Mouse (Mus musculus) layer of hippocampus, adult 9-10 months (tissue): ENCODE results near the gene Glis3.
A peak's percentile ranks its signal among the peaks of the same experiment; 100 is the strongest.

ENCODE experiments used
- DNase-seq: peaks from one replicate; pipeline ENCODE4 v3.0.0; 2022; ENCODE audit warnings: low spot score

The Glis3 gene

DNA sequence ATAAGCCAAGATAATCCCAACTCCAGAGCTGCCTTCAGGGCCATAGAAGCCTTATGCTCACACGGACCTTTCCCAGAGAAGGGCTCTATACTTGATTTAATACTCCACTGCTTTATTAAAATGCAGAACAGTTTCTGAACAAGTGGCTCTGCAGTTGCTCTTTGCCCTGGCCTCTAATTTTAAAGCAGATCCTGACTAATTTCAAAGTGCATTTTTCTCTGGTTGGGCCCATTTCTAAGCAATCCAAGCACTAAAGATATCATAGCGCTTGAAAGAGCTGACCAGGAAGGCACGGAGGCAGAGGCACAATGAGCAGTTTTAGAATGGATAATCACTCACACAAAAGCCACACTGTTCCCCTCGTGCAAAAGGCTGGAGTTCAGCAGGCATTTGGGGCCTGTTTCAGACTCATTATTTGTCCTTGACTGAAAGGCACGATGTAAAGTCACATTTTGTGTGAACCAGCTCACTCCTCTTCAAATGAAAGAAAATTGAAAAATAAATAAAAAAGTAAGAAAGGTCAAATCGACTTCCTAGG lies 202.5 kb downstream of the Glis3 start:
- DNase-seq = no peak

DNA sequence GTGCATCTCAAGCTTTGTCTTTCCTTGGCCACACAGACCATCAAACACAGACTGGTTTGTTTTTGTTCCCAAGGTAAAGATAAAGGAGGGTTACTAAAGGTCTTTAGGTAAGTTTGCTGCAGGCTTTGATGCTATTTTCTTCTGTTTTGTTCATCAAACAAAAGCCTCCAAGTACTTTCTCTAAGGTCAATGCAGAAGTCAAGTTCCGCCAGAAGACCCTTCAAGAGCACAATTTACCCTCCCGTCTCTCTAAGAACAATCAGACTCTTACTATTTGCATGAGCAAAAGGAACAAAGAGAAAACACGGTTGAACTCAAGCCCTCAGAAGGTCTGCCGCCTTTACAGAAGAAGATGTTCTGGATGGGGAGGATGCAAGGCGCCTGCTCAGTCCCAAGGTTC lies 206.3 kb downstream of the Glis3 start:
- no peak for DNase-seq

DNA sequence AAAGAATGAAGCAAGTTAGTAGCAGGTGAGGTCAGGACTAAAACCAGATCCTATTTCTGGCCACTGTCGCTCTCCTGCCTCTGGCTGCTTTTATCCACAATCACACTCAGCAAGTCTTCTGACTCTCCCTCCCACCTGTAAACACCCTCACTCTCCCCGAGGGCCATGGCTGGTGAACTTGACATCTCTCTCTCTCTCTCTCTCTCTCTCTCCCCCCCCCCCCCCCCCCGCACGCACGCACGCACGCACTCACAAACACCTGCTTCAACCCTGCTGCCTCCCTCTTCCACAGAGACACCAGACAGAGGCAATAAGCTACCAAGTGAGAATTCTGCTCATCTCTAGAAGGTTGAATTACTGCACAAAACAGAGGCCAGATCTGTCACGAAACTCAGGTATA lies 208.7 kb downstream of the Glis3 start:
- DNase-seq = no peak

DNA sequence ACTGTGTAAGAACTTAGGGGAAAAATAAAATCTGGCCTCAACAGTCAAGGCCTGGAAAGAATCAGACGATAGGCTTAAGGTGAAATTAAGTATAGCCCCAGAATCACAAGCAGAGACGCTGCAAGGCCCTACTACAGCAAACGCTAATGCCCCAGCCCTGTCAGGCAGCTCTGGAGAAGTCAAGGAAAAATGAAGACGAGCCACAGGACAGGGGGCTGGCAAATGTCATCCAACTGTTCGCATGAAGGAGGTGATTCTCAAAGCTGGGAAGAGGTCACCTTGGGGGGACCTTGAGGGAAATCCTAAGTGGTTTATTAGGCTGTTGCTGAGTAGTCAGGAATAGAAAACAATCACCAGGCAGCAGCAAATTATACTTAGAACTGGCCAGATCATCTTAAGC lies 214.1 kb downstream of the Glis3 start:
- no peak for DNase-seq

DNA sequence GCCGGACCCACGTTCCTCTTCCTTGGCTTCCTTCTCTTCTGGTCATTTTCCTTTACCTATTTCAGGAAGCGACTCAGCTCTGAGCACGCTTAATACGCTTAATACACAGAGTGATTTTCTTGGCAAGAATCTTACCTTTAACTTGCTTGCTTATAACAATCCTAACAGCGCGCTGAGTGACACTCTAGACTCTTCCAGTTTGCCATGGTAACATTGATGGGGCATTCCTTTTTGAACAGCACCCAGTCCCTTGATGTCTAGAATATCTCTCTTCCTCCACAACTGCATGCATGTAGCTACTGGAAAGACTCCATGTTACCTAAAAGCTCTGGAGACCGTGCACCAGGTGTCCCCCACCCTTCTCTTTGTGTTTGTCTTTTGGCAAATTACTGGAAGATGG lies 225.5 kb downstream of the Glis3 start:
- DNase-seq = no peak

DNA sequence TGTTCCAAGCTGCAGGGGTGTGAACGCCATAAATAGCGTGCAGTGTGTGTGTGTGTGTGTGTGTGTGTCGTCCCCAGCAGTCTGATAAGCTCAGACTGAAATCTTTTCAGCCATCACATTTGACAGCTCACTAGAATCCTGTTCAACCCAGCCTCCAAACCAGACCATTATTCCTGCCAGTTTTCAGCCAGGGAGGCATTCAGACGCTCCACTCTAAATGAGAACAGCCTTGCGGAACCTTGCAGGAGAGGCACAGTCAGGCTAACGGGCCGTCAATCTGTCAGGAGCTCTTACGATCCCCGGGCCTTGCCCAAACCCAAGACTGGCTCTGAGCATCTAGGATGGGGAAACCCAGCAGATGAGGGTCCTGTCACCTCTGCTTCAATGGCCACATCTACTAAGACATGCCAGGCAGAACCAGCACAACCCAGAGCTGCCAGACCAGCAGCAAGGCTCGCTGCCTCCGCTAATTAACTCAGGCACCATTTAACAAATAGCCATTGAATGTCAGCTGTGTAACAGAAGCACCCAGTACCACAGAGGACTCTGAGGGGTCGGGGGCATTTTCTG lies 226.8 kb downstream of the Glis3 start:
- no peak for DNase-seq

DNA sequence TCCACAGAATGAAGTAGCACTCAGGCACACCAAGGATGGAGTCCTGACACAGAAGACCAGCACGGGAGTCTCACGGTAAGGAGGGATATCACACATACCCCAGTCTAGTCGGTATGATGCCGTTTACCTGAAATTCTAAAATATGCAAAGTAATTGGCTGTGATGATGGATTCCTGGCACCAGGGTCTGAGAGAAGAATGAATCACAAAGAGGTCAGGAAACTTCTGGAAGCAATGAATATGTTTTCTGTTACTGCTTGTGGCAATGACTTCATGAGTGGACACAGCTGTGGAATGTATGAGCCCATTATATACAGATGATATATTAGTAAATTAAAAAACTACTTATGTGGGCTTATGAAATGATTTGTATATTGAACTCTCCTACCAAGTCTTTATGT lies 231.1 kb downstream of the Glis3 start:
- DNase-seq = no peak

DNA sequence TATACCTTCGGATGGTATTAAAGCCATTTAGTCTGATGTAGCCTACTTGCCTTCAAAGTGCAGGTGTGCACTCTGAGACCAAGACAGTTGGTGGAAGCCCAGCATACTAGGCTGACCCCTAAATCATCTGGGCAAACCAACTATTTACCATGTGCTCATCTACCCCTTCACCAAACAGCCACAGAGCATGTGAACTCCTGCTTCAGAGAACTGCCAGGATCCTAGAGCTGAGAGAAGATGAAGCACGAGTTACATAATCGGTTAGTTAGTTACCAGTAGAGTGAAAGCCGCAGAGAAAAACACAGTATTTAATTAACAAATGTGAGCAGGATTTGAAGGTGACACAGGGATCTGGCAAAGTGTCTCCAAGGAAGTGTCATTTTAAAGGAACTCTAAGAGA lies 237.7 kb downstream of the Glis3 start:
- no peak for DNase-seq

DNA sequence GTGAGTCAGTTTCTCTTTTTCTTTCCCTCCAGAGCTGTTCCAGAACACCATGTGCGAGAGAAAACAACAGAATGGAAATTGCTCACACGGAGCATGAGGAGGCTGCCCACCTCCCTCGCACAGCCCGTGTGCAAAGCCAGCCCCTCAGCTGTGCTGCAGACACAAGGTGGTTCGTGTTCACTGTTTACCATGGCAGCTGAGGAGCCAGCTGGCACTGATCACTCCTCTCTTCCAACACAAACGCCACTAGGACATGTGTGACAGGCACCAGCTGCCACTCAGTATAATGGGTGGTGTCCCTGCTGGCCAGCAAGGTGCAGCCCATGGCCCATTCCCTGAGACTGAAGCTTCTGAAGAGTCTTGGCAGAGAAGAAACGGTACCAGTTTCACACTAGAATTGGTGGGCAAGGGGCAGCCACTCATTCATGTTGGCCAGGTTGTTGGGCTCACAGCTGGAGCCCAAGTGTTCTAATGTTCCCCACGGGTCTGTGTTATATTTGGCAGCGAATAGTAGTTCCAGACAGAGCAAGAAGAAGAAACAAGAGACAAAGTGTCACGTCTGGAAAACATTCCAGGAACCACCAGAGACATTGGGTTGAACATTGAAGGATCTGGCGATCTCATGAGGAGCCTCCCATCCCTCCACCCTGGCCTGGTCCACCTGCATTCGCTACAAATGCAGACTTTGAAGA lies 243.3 kb downstream of the Glis3 start:
- peak; percentile 54 for DNase-seq

DNA sequence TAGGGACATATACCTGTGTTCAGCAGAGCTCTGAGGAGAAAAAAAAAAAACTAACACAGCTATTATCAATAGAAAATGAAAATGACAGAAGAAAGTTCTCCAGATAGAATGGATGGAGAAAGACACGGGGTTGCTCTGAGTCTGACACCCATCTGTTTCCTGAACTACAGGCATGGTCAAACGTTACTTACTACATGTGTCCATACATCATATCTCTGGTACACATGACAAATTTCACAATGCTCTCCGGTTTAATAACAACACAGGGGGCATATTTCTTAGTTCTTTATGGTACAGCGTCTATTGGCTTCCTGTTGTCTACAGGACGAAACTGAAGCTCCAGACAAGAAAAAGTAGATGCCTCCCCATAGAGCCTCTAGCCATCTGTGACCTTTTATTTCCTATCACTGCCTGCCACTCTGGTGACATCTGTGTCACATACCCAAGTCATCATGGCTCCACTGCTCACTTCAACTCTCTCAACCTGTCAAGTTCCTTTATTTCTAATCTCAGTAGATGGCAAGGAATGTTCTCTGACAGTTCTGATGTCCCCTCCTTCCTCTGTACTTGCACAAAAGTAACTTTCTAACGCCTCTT lies 251.6 kb downstream of the Glis3 start:
- no peak for DNase-seq

DNA sequence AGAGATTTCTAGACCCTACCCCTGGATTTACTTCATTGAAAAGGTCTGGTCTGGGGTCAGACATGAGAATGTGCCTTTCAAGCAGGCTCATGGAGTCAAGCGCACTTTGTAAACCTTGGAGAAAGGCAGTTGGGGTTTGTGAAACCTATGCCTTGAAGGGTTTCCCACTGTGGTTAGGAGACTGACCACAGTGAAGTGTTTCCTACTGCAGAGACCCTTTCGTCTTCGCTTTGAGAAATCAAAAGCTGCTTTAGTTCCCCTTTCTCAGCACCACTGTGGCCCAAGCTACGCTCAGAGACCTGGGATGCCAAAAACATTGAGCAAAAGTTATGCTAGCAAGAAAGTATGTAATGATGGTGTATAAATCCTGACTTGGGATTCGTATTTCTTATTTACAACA lies 255.7 kb downstream of the Glis3 start:
- no peak for DNase-seq

DNA sequence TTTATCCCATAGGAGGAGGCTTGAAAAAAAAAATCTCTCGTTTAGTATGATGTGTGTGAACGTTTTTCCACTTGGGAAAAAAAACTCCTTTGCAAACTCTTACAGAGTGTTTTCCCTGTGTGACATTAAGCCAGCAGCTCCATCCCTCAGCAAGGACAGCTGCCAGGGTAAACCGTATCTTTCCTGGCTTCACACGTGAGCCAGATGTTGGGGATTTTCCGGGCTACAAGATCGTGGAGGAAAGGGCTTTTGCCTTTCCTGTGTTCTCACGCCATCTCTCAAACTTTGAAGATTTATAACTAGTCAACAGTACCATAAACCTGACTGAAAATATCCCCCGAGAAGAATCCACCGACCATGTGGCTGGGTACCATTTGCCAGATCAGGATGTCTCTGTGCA lies 256.9 kb downstream of the Glis3 start:
- DNase-seq = no peak

DNA sequence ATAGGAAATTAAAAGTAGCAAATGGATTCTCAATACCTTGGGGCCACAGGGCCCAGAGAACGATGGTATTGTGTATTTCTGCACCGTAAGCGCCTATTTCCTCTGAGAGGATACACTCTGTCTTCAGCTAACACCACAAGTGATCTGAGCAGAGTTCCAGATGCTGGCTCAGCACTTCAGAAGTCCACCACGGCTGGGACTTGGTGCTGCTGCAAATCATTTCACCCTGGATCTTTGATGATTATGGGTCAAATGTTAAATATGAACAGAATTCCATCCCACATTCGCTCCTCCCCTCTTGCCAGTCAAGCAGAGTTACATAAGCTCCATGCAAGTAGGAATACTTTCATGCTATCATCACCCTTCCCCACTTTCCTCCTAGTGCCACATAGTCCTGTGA lies 263.8 kb downstream of the Glis3 start:
- DNase-seq = no peak

DNA sequence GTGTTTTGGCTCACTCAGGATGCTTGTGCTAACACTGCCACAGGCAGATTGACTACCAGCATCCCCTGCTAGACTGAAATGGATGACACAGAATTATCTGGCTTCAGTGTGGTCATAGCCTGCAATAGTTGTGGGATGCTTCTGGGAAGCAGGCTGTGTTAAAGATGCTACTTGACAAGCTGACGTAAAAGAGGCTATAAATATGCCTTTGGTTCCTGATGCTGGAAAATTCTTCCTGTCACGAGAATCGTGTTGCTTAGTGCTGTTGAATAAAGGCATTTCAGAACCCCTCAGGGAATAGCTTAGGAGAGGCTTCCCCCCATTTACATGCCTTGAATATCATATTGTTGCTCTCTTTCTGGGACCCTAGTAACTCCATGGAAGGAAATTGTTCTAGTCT lies 271.1 kb downstream of the Glis3 start:
- no peak for DNase-seq

DNA sequence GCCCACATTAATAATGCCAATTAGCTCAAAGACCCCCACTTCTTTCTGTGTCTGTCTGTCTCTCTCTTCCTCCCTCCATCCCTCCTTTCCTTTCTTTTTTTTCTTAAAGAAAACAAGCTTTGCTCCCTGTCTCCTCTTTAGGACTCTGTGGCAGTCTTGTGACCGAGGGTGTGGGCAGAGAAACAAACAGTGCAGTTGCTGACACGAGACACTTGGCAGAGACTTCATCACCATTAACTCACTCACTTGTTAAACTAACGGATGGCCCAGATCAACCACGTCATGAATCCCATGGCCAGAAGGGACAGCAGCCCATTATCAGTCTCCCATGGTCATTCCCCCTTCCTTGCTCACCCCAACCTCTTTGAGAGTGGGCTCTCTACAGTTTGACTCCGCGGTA lies 276.9 kb downstream of the Glis3 start:
- DNase-seq = no peak

DNA sequence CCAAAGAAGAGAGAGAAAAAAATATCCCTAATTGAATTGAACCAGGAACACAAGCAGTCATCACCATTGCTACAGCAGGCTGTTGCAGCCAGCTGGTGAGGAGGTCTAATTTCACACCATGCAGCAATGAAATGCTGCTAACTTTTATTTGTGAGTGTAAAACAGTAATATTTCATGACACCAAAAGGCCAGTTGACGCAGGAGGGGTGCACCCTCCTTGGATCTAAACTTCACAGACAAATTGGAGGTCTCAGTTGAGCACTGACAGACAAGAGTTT lies 284.4 kb downstream of the Glis3 start:
- peak; percentile 20 for DNase-seq

DNA sequence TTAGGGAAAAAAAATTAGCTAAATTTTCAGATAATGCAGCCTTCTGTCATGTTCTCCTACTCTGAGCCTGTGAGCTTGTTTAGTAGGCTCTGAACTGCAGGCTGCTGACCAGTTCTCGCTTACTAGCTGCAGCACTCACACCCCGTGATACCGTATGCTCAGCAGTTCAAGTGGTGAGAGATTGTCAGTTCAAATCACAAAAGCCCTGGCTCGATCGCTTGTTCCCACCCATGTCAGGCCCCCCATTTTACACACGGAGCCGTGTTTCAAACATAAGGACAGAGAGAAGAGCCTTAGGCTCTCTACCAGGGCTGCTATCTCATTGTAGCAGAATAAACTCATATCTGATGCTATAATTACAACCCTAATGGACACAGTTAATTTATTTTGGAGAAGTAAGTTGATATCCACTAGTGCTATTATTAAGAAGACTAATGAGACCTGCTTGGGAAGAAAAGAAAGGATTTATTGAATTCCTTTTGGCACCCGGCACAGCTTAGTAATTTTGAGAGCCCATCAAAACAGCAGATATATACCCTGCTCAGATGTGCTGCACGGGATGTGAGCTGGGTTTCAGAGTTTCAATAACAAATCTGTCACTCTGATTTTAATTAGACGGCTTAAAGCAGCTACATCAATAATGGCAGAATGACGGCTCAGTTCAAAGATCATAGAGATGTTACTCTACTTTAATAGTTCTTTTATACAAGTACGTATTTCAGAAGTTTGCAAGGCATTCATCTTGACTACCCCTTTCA lies 284.9 kb downstream of the Glis3 start:
- peak; percentile 42 for DNase-seq

DNA sequence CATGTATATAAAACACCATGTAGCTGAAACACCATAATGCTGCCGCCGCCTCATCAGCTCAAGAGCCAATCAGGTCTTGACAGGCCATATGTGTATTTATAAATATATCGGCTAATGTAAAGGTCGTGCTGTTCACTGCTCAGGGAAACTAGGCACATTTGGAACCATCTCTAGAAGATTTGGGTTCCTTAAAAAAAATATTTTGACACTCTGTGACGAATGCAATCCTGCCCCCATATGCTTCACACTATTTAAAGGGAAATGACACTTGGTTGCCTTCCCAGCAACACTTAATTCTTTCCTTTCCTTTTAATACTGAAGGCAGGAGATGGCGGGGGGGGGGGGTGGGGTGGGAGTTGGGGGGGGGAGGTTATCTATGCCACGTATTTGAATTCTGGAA lies 286.1 kb downstream of the Glis3 start:
- no peak for DNase-seq

DNA sequence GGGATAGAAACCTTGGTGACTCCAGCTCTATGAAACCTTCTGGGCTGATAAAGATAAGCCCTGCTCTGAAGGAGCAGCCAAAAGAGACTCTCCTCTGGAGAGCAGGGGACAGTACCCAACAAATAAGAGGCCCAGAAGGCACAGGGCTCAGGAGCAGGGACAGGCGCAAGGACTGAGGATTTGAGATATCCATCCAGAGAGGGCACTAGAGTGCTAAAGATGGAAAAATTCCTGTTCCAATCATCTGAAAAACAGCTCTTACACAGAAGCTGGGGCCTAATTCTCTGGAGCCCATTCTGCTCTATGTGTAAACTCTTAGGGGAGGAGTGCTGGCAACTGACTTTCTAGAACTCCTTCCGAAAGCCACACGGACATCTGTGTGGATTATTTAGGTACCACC lies 287.0 kb downstream of the Glis3 start:
- DNase-seq = no peak

DNA sequence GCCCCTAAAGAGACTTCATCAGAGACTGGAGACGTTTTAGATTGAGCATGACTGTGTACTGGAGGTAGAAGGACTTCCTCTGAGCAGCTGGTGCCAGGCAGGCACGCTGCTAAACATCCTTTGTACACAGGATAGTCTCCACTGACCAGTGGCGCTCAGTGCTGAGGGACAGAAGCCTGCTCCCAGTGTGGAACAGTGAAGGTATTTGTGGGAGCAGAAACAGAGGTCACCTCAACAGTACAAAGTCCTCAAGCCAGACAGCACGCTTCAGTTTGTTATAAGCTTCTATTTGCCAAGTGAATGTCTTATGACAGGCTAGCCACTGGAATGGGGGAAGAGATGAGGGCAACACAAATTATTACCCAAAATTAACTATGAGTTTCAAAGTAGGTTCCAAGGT lies 289.0 kb downstream of the Glis3 start:
- DNase-seq = no peak

DNA sequence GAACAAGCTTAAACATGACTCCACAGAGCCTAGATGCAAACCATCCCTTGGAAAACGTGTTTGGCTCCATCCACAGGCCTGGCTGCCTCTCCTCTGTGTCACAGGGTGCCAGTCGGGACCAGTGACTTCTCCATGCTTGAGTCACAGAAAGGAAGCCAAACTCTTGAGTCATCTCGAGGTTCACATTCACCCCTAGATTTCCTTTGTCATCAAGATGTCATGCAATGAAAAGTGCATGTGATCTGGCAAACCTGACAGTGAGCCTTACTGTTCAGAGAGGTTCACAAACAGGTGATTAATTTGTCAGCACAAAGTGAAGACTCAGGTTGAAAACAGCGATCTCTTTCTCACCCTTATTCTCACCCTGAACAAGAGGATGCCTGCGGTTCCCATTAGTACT lies 290.7 kb downstream of the Glis3 start:
- no peak for DNase-seq

DNA sequence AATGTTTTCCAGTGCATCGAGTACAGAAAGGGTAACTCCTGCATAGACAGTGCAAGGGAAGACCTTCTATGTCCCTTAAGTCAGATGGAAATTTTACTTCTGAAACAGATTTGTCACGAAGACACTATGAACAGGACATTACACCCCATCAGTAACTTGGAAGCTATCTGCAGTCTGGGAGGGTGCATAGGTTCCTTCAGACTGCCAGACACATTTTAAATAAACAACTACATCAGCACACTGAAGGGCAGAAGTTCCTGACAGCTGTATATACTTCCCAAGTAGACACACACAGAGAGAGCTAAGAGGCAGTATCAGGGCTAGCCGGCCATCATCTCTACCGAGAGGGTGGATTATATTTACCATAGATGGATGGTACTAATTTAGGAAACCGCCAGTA lies 296.5 kb downstream of the Glis3 start:
- no peak for DNase-seq
